Mouse (Mus musculus): Measurements from ENCODE around the gene Usp10. TPM values are rescaled to one million over a fixed set of nuclear protein-coding genes. Genes with fewer than 3 reads are reported as not detected.

The Usp10 gene
- polyA plus RNA-seq, 1 experiment from 2014 or later: 133 TPM

- no peaks in the 10 kb centered on the region for H3K36me3 ChIP-seq (ENCODE audit: poor library complexity, severe bottlenecking)
- no peak overlapping the region for H3K4me3 ChIP-seq
- ATAC-seq: no peak
- H3K4me1 ChIP-seq: peaks cover 5% of the 10 kb centered on the region; the same call in 1 of the 2 replicates
- H3K27me3 ChIP-seq: no peaks in the 10 kb centered on the region
- H3K4me2 ChIP-seq: no peak overlapping the region
- no peak overlapping the region for H3K9ac ChIP-seq
- no peak overlapping the region for H3K27ac ChIP-seq
- H3K9me3 ChIP-seq (replicated peaks): no peaks in the 10 kb centered on the region
- 72% methylated on average over 14 of the region's 14 CpGs for WGBS
Measured at GRCm38 (mm10) chr8:120004154-120004702, 94.1 kb downstream of the Usp10 start.

- no peak overlapping the region for H3K27ac ChIP-seq
- ATAC-seq: no peak
- 62% methylated on average over 2 of the region's 2 CpGs for WGBS
- no peaks in the 10 kb centered on the region for H3K9me3 ChIP-seq (replicated peaks)
- no peaks in the 10 kb centered on the region for H3K36me3 ChIP-seq (ENCODE audit: poor library complexity, severe bottlenecking)
- no peak overlapping the region for H3K9ac ChIP-seq
- no peak overlapping the region for H3K4me2 ChIP-seq
- no peaks in the 10 kb centered on the region for H3K27me3 ChIP-seq
- H3K4me1 ChIP-seq: peaks cover 5% of the 10 kb centered on the region; the same call in 1 of the 2 replicates
- H3K4me3 ChIP-seq: no peak overlapping the region
Measured at GRCm38 (mm10) chr8:120004705-120005381, 94.7 kb downstream of the Usp10 start.

- Histone ChIP-seq H3K27me3 (no peaks in the 10 kb centered on the region), H3K4me1 (peaks cover 5% of the 10 kb centered on the region; the same call in 1 of the 2 replicates), H3K9ac (no peak overlapping the region), H3K27ac (no peak overlapping the region), H3K4me2 (peak overlapping the region; percentile 10; the same call in 1 of the 2 replicates), H3K9me3 (replicated peaks) (no peaks in the 10 kb centered on the region), H3K4me3 (no peak overlapping the region), H3K36me3 (ENCODE audit: poor library complexity, severe bottlenecking) (no peaks in the 10 kb centered on the region)
- 44% methylated on average over 9 of the region's 9 CpGs for WGBS
- ATAC-seq: no peak
Measured at GRCm38 (mm10) chr8:120006645-120007160, 96.5 kb downstream of the Usp10 start.

Other genes starting within 250 kb of the Usp10 start
- gene Wfdc1, start 244.0 kb upstream of the Usp10 start, polyA plus RNA-seq (2015; fragmentation: Nextera tagmentation; extraction: Ambion mirVana): 0.76 and 1.7 TPM in 2 replicates
- not detected in 2 replicates for gene Atp2c2, start 210.4 kb upstream of the Usp10 start, polyA plus RNA-seq (2015; fragmentation: Nextera tagmentation; extraction: Ambion mirVana)
- 11.6 and 14.4 TPM in 2 replicates for gene Tldc1, start 131.9 kb upstream of the Usp10 start, polyA plus RNA-seq (2015; fragmentation: Nextera tagmentation; extraction: Ambion mirVana)
- 92.3 and 99.6 TPM in 2 replicates for gene Cotl1, start 69.8 kb upstream of the Usp10 start, polyA plus RNA-seq (2015; fragmentation: Nextera tagmentation; extraction: Ambion mirVana)
- gene Klhl36, start 48.1 kb upstream of the Usp10 start, polyA plus RNA-seq (2015; fragmentation: Nextera tagmentation; extraction: Ambion mirVana): 10.8 and 12.6 TPM in 2 replicates
- gene Gm20388, start 481 bp downstream of the Usp10 start, polyA plus RNA-seq (2015; fragmentation: Nextera tagmentation; extraction: Ambion mirVana): 5.6 and 13.1 TPM in 2 replicates
- 0.72 and 0.90 TPM in 2 replicates for gene Crispld2, start 82.1 kb downstream of the Usp10 start, polyA plus RNA-seq (2015; fragmentation: Nextera tagmentation; extraction: Ambion mirVana)
- 23.4 and 30.6 TPM in 2 replicates for gene Zdhhc7, start 191.1 kb downstream of the Usp10 start, polyA plus RNA-seq (2015; fragmentation: Nextera tagmentation; extraction: Ambion mirVana)
- gene 6430548M08Rik, start 203.8 kb downstream of the Usp10 start, polyA plus RNA-seq (2015; fragmentation: Nextera tagmentation; extraction: Ambion mirVana): 14.4 and 15.7 TPM in 2 replicates